Mouse (Mus musculus): ENCODE results near the gene Mark1.

The Mark1 gene

GRCm38 (mm10) chr1:184851741-184852618, 147.4 kb downstream of the Mark1 start:
- peak; percentile 92 for DNase-seq (ENCODE audit: low spot score)

DNA sequence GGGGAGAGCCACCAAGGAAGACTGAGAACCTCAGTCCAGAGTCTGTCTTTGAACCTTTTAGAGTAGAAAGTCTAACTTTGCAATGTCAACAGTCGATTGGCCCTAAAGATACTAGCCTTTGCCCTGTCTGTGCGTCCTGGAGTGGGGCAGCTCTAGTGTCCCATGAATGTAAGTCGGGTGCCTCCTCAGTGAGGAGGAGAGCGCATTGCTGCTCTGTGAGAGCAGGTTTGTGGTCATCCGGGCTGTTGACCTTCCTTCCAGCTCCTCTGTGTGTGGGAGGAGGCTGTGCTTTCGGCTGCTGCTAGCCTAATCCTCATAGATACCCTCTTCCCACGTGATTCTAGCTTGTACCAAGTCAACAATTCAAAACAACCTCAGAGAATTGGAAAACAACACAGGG, 148.2 kb downstream of the Mark1 start:
- DNase-seq (ENCODE audit: low spot score): peak; percentile 66

DNA sequence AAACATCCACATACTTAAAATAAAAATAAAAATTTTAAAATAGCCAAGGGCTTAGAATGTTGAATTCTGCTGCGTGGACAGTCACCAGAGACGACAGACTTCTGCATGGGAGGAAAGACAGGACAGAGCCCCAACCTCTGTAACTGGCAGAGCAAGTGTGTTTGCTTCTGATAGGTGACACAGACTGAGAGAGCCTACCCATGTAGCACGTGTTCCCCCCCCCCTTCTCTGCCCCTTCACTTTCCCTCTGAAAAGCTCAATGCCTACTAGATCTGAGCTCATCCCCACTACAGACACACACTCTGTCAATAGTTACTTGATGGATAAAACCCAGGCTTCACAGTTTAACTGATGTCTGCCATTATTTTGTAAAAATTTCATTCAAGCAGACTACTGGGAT, 152.4 kb downstream of the Mark1 start:
- no peak for DNase-seq (ENCODE audit: low spot score)

Data from yolk sac, embryonic 10.5 days (tissue).